Mouse (Mus musculus): ENCODE data around the gene Olfr1495. TPM values are rescaled to one million over a fixed set of nuclear protein-coding genes. Genes with fewer than 3 reads are reported as not detected.

The Olfr1495 gene
- polyA plus RNA-seq (2012) = not detected in 2 replicates

- no peak for TF ChIP-seq GATA1 (IDR thresholded peaks at IDR 0.05; ENCODE audit: low read length)
Measured at GRCm38 (mm10) chr19:13764306-13764705, at the start of gene Olfr1495. TSS of gene Olfr1495 (plus strand) at chr19:13764606.

GRCm38 (mm10) chr19:13722978-13723377 is 41.4 kb upstream of the Olfr1495 start, which contains the start of gene Olfr1493-ps1:
TSS of gene Olfr1493-ps1 (plus strand) at chr19:13723278.
- no peak for TF ChIP-seq GATA1 (IDR thresholded peaks at IDR 0.05; ENCODE audit: low read length)

- TF ChIP-seq GATA1 (IDR thresholded peaks at IDR 0.05; ENCODE audit: low read length) = no peak
Measured at GRCm38 (mm10) chr19:13739428-13739827, 25.0 kb upstream of the Olfr1495 start, which contains the start of gene Olfr1494. TSS of gene Olfr1494 (plus strand) at chr19:13739728.

- TF ChIP-seq GATA1 (IDR thresholded peaks at IDR 0.05; ENCODE audit: low read length) = no peak
Measured at GRCm38 (mm10) chr19:13749366-13749765, 15.0 kb upstream of the Olfr1495 start.

- TF ChIP-seq GATA1 (IDR thresholded peaks at IDR 0.05; ENCODE audit: low read length) = no peak
Measured at GRCm38 (mm10) chr19:13768565-13769276, 4.3 kb downstream of the Olfr1495 start.

GRCm38 (mm10) chr19:13777578-13777977 is 13.2 kb downstream of the Olfr1495 start, which contains the start of gene Olfr1496:
TSS of gene Olfr1496 (plus strand) at chr19:13777878.
- TF ChIP-seq GATA1 (IDR thresholded peaks at IDR 0.05; ENCODE audit: low read length) = no peak

GRCm38 (mm10) chr19:13798102-13798501 is 33.7 kb downstream of the Olfr1495 start, which contains the start of gene Olfr1497:
TSS of gene Olfr1497 (minus strand) at chr19:13798202.
- TF ChIP-seq GATA1 (IDR thresholded peaks at IDR 0.05; ENCODE audit: low read length) = no peak

- TF ChIP-seq GATA1 (IDR thresholded peaks at IDR 0.05; ENCODE audit: low read length) = no peak
Measured at GRCm38 (mm10) chr19:13812823-13813222, 48.4 kb downstream of the Olfr1495 start.

- no peak for TF ChIP-seq GATA1 (IDR thresholded peaks at IDR 0.05; ENCODE audit: low read length)
Measured at GRCm38 (mm10) chr19:13818827-13819226, 54.4 kb downstream of the Olfr1495 start.

GRCm38 (mm10) chr19:13819347-13819746 is 54.9 kb downstream of the Olfr1495 start, which contains the start of gene Olfr1499:
TSS of gene Olfr1499 (minus strand) at chr19:13819447.
- TF ChIP-seq GATA1 (IDR thresholded peaks at IDR 0.05; ENCODE audit: low read length) = no peak

Other genes starting within 250 kb of the Olfr1495 start
- gene Olfr1480, start 236.7 kb upstream of the Olfr1495 start, polyA plus RNA-seq (2012) = not detected in 2 replicates
- not detected in 2 replicates for gene Olfr1484, start 181.1 kb upstream of the Olfr1495 start, polyA plus RNA-seq (2012)
- gene Olfr1487, start 147.2 kb upstream of the Olfr1495 start, polyA plus RNA-seq (2012) = not detected in 2 replicates
- not detected in 2 replicates for gene Olfr1489, start 133.0 kb upstream of the Olfr1495 start, polyA plus RNA-seq (2012)
- not detected in 2 replicates for gene Olfr1490, start 113.5 kb upstream of the Olfr1495 start, polyA plus RNA-seq (2012)
- gene Olfr1491, start 67.3 kb upstream of the Olfr1495 start, polyA plus RNA-seq (2012) = not detected in 2 replicates
- gene Olfr1493-ps1, start 41.3 kb upstream of the Olfr1495 start, polyA plus RNA-seq (2012) = not detected in 2 replicates
- not detected in 2 replicates for gene Olfr1494, start 24.9 kb upstream of the Olfr1495 start, polyA plus RNA-seq (2012)
- not detected in 2 replicates for gene Olfr1496, start 13.3 kb downstream of the Olfr1495 start, polyA plus RNA-seq (2012)
- gene Olfr1497, start 33.6 kb downstream of the Olfr1495 start, polyA plus RNA-seq (2012) = not detected in 2 replicates
- not detected in 2 replicates for gene Olfr1499, start 54.8 kb downstream of the Olfr1495 start, polyA plus RNA-seq (2012)
- not detected in 2 replicates for gene Olfr1500, start 65.9 kb downstream of the Olfr1495 start, polyA plus RNA-seq (2012)
- gene Olfr1501, start 86.1 kb downstream of the Olfr1495 start, polyA plus RNA-seq (2012) = not detected in 2 replicates
- gene Olfr1502, start 97.2 kb downstream of the Olfr1495 start, polyA plus RNA-seq (2012) = not detected in 2 replicates
- gene Olfr1504, start 133.3 kb downstream of the Olfr1495 start, polyA plus RNA-seq (2012) = not detected in 2 replicates
- gene Olfr1505, start 148.9 kb downstream of the Olfr1495 start, polyA plus RNA-seq (2012) = not detected in 2 replicates